Mouse (Mus musculus): ENCODE measurements around the gene Qdpr. TPM values are rescaled to one million over a fixed set of nuclear protein-coding genes. Genes with fewer than 3 reads are reported as not detected.
A peak's percentile ranks its signal among the peaks of the same experiment; 100 is the strongest.

Qdpr gene
- polyA plus RNA-seq, 1 experiment from 2014 or later = 139 TPM

GRCm38 (mm10) chr5:45424021-45424886, 25.8 kb downstream of the Qdpr start:
- Histone ChIP-seq H3K36me3 (no peaks in the 10 kb centered on the region), H3K9me3 (no peaks in the 10 kb centered on the region), H3K4me2 (no peak overlapping the region), H3K27me3 (no peaks in the 10 kb centered on the region), H3K4me3 (no peak overlapping the region), H3K27ac (no peak overlapping the region), H3K9ac (no peak overlapping the region), H3K4me1 (no peaks in the 10 kb centered on the region; the same call in 1 of the 2 replicates)
- ATAC-seq (ENCODE audit: insufficient number of reproducible peaks, insufficient read depth, low FRiP score, low TSS enrichment, low read depth) = no peak
- WGBS = 41% methylated on average over 8 of the region's 8 CpGs

- 55% methylated on average over 12 of the region's 12 CpGs for WGBS
- Histone ChIP-seq H3K27me3 (no peaks in the 10 kb centered on the region), H3K4me1 (no peaks in the 10 kb centered on the region; the same call in 1 of the 2 replicates), H3K36me3 (no peaks in the 10 kb centered on the region), H3K4me2 (no peak overlapping the region), H3K27ac (no peak overlapping the region), H3K4me3 (no peak overlapping the region), H3K9me3 (no peaks in the 10 kb centered on the region), H3K9ac (no peak overlapping the region)
- ATAC-seq (ENCODE audit: insufficient number of reproducible peaks, insufficient read depth, low FRiP score, low TSS enrichment, low read depth) = no peak
These were observed 27.9 kb downstream of the Qdpr start for GRCm38 (mm10) chr5:45421881-45422844.

- Histone ChIP-seq H3K4me3 (no peak overlapping the region), H3K4me1 (no peaks in the 10 kb centered on the region; the same call in 1 of the 2 replicates), H3K36me3 (no peaks in the 10 kb centered on the region), H3K27me3 (no peaks in the 10 kb centered on the region), H3K27ac (no peak overlapping the region), H3K4me2 (no peak overlapping the region), H3K9me3 (no peaks in the 10 kb centered on the region), H3K9ac (no peak overlapping the region)
- 78% methylated on average over 10 of the region's 10 CpGs for WGBS
- ATAC-seq (ENCODE audit: insufficient number of reproducible peaks, insufficient read depth, low FRiP score, low TSS enrichment, low read depth) = peak; percentile 64; the same call in 1 of the 2 replicates
These were observed 30.0 kb downstream of the Qdpr start for GRCm38 (mm10) chr5:45419841-45420638.

GRCm38 (mm10) chr5:45417859-45418443, 32.1 kb downstream of the Qdpr start:
- H3K9me3 ChIP-seq = no peaks in the 10 kb centered on the region
- H3K36me3 ChIP-seq = no peaks in the 10 kb centered on the region
- H3K4me2 ChIP-seq = no peak overlapping the region
- no peaks in the 10 kb centered on the region; the same call in 1 of the 2 replicates for H3K4me1 ChIP-seq
- H3K27ac ChIP-seq = no peak overlapping the region
- H3K9ac ChIP-seq = no peak overlapping the region
- 76% methylated on average over 3 of the region's 3 CpGs for WGBS
- no peak for ATAC-seq (ENCODE audit: insufficient number of reproducible peaks, insufficient read depth, low FRiP score, low TSS enrichment, low read depth)
- H3K4me3 ChIP-seq = no peak overlapping the region
- H3K27me3 ChIP-seq = no peaks in the 10 kb centered on the region

DNA sequence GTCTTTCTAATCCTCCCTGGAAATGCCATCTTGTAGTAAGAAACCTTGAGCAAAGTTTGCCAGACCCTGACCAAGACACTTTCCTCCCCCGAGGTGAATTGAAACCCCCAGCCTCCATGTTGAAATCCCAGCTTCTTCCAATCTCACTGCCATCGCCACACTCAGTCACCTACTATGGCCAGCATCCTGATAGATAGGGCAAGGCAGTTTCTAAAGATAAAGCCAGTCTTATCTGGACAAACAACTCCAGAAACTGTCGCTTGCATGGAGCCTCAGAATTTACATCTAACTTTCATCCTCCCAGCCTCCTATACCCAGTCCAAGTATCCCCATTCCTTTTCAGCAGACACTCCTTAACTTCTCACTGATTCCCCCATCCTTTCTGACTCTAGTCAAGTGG, 33.6 kb downstream of the Qdpr start:
- no peak overlapping the region for H3K9ac ChIP-seq
- no peak for ATAC-seq (ENCODE audit: insufficient number of reproducible peaks, insufficient read depth, low FRiP score, low TSS enrichment, low read depth)
- H3K27me3 ChIP-seq = no peaks in the 10 kb centered on the region
- 86% methylated on average over 3 of the region's 3 CpGs for WGBS
- no peak overlapping the region for H3K4me3 ChIP-seq
- no peak overlapping the region for H3K4me2 ChIP-seq
- no peaks in the 10 kb centered on the region for H3K36me3 ChIP-seq
- no peaks in the 10 kb centered on the region for H3K9me3 ChIP-seq
- H3K4me1 ChIP-seq = no peaks in the 10 kb centered on the region
- H3K27ac ChIP-seq = no peak overlapping the region

- no peaks in the 10 kb centered on the region for H3K36me3 ChIP-seq
- no peaks in the 10 kb centered on the region for H3K27me3 ChIP-seq
- H3K4me3 ChIP-seq = no peak overlapping the region
- H3K27ac ChIP-seq = no peak overlapping the region
- no peaks in the 10 kb centered on the region for H3K4me1 ChIP-seq
- ATAC-seq (ENCODE audit: insufficient number of reproducible peaks, insufficient read depth, low FRiP score, low TSS enrichment, low read depth) = no peak
- no peak overlapping the region for H3K9ac ChIP-seq
- H3K4me2 ChIP-seq = no peak overlapping the region
- no peaks in the 10 kb centered on the region for H3K9me3 ChIP-seq
- WGBS = 76% methylated on average over 2 of the region's 2 CpGs
These were observed 43.9 kb downstream of the Qdpr start for GRCm38 (mm10) chr5:45406129-45406528.

GRCm38 (mm10) chr5:45402632-45403031, 47.4 kb downstream of the Qdpr start:
- no peaks in the 10 kb centered on the region for H3K9me3 ChIP-seq
- H3K9ac ChIP-seq = no peak overlapping the region
- peak overlapping the region; percentile 42 for H3K4me2 ChIP-seq
- H3K36me3 ChIP-seq = no peaks in the 10 kb centered on the region
- 12% methylated on average over 11 of the region's 11 CpGs for WGBS
- no peak overlapping the region for H3K27ac ChIP-seq
- no peak for ATAC-seq (ENCODE audit: insufficient number of reproducible peaks, insufficient read depth, low FRiP score, low TSS enrichment, low read depth)
- no peaks in the 10 kb centered on the region for H3K27me3 ChIP-seq
- no peak overlapping the region for H3K4me3 ChIP-seq
- no peaks in the 10 kb centered on the region for H3K4me1 ChIP-seq

- no peak for ATAC-seq (ENCODE audit: insufficient number of reproducible peaks, insufficient read depth, low FRiP score, low TSS enrichment, low read depth)
- H3K27me3 ChIP-seq = no peaks in the 10 kb centered on the region
- no peaks in the 10 kb centered on the region for H3K4me1 ChIP-seq
- WGBS = 84% methylated on average over 2 of the region's 2 CpGs
- H3K27ac ChIP-seq = no peak overlapping the region
- H3K36me3 ChIP-seq = no peaks in the 10 kb centered on the region
- no peak overlapping the region for H3K4me2 ChIP-seq
- no peaks in the 10 kb centered on the region for H3K9me3 ChIP-seq
- H3K4me3 ChIP-seq = no peak overlapping the region
- no peak overlapping the region for H3K9ac ChIP-seq
These were observed 65.8 kb downstream of the Qdpr start for GRCm38 (mm10) chr5:45384034-45384812.

Measured in embryonic facial prominence, embryonic 13.5 days (tissue).